Mouse (Mus musculus) brown adipose tissue, adult 24 weeks (tissue): ENCODE data around the gene Slc43a2. TPM values are rescaled to one million over a fixed set of nuclear protein-coding genes. Genes with fewer than 3 reads are reported as not detected.
"Not testable (repeated sequence)": the region's sequence is repeated elsewhere in the genome, so short reads cannot be mapped to it uniquely, and the experiment has no call there.

ENCODE experiments used
- H3K27ac ChIP-seq: fragments of 200-500 bp; replicated peaks from 2 replicates; pipeline ENCODE4 v1.5.1; 2012; ENCODE audit warnings: low read depth, mild to moderate bottlenecking, low read length
- H3K4me1 ChIP-seq: fragments of 200-500 bp; 2 replicates; pipeline ENCODE4 v1.6.1; 2012; ENCODE audit warnings: low read length, mixed read lengths; ENCODE audit not compliant: control insufficient read depth, insufficient read depth, insufficient read length
- H3K4me3 ChIP-seq: fragments of 200-500 bp; 2 replicates; pipeline ENCODE4 v1.5.1; 2012; ENCODE audit warnings: low read depth, mild to moderate bottlenecking, low read length, moderate library complexity; ENCODE audit not compliant: insufficient read depth
- polyA plus RNA-seq: library from polyadenylated mRNA; stranded (reverse); fragments of >200 nt; gene quantifications from 2 replicates; pipeline ENCODE4 v1.2.4, GENCODE M21; 2012; ENCODE audit not compliant: missing spikeins, insufficient read depth, insufficient read length

Slc43a2 gene
- polyA plus RNA-seq, 1 experiment, result 13.4 TPM

DNA sequence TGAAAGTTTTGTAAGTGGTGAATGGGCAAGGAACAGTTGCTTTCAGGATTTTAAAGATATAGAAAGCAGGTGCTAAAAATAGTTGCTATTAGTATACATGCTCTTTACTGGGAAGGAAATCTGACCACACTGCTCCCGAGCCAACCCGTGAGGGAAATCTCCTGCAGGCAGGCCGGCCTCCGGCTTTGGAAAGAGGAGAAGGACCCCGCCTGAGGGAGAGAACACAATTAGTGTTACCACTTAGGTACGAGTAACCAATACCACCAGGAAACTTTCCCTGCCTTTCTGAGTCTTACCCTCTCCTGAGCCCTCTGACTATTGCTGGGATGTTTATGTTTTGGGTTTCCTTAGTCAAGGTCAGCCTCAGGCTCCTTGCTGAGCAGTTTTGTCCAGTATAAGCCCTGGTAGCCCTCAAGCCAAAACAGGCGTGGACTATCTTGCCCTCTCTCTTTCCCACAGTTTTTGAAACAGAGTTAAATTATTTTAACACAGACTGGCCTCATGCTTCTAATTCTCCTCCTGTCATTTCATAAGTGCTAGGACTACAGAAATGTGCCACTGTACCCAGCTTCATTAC lies 21.5 kb downstream of the Slc43a2 start:
- Histone ChIP-seq H3K27ac (no peak overlapping the region; the same call in 1 of the 2 replicates), H3K4me1 (peaks cover 11% of the 10 kb centered on the region), H3K4me3 (no peak overlapping the region)

DNA sequence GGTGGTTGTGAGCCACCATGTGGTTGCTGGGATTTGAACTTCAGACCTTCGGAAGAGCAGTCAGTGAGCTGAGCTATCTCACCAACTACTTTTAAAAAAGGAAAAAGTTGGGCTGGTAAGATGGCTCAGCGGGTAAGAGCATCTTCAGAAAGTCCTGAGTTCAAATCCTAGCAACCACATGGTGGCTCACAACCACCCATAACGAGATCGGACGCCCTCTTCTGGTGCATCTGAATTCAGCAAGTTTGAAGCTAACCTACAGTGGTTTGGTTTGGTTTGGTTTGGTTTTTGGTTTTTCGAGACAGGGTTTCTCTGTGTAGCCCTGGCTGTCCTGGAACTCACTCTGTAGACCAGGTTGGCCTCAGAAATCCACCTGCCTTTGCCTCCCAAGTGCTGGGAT lies 24.5 kb downstream of the Slc43a2 start:
- not testable (repeated sequence) for H3K27ac ChIP-seq

GRCm38 (mm10) chr11:75557142-75557541 lies 25.6 kb downstream of the Slc43a2 start:
- no peak overlapping the region for H3K4me3 ChIP-seq
- no peak overlapping the region for H3K27ac ChIP-seq
- no peaks in the 10 kb centered on the region; the same call in 1 of the 2 replicates for H3K4me1 ChIP-seq

More for the DNA sequence above, 24.5 kb downstream of the Slc43a2 start:
- not testable (repeated sequence) for H3K4me1 ChIP-seq, H3K4me3 ChIP-seq

DNA sequence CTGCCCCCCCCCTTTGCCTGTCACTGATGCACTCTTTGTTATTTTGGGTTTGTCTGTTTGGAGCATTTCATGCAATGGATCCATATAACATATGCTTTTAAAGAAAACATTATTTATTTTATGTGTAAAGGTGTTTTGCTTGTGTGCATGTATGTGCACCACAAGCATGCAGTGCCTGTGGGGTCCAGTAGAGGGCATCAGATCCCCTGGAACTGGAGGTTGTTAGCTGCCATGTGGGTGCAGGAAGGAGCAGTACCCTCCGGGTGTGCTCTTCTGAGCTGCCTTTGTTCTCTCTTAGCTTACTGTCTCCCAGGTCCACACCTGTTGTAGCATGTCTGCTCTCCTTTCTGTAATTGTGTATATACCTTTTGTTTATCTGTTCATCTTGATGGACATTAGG lies 26.6 kb downstream of the Slc43a2 start:
- Histone ChIP-seq H3K4me1 (peaks cover 3% of the 10 kb centered on the region; the same call in 1 of the 2 replicates), H3K4me3 (no peak overlapping the region), H3K27ac (no peak overlapping the region)

- H3K4me1 ChIP-seq, result peaks cover 5% of the 10 kb centered on the region
- no peak overlapping the region for H3K27ac ChIP-seq
- no peak overlapping the region for H3K4me3 ChIP-seq
Measured at GRCm38 (mm10) chr11:75559870-75560504, 28.5 kb downstream of the Slc43a2 start.

DNA sequence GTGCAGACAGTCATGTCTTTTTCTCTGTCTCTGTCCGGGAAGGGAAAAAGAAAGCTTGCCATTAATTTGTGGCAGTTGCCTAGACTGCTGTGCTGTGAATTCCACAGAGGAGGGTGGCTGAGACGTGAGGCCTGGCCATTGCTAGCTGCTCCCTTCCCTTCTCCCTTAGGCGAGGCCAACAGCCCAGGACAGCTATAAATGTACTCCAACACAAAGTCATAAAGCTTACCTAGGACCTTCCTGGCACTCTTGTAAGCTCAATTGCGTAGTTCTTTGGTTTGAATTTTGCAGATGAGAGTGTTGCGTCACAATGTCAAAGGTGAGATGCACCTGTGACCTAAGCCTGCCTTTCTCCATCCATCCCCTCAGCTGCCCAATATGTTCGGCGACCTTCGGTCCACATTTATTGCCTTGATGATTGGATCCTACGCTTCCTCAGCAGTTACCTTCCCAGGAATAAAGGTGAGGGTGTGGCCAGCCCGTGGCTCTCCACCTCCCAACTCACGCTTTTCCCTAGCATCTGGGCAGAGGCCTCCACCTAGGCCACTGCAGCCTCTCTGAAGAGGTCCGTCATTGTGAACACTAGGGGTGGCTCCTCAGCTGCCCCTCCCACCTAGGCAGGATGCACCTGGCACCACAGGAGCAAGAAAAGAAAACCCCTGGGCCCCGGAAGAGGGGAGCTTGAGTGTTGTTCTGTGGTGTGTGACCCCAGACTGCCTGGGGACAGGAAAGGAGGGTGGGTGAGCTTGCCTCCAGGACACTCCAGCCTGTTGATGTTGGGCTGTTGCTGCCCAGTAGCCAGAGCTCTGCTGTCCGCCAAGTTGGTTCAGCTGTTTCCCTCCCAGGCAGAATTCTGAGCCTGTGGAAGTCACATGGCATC lies 29.3 kb downstream of the Slc43a2 start:
- no peak overlapping the region for H3K27ac ChIP-seq
- H3K4me1 ChIP-seq, result peaks cover 6% of the 10 kb centered on the region

DNA sequence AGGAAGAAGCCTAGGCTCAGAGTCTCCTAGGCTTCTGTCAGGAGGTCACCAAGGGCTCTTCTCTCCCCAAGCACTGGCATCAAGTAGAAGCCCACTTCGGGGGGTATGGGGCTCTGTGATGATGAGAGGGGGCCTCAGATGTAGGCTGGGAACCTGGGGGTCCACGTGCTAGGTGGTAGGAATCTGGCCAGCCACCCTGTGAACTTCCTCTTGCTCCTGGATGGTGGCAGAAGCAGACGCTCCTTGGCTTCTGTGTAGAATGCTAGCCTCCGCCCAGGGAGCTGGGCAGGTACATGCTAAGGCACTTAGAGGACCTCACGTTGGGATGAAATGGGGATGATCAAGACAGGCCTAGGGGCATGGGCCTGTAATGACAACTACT lies 29.9 kb downstream of the Slc43a2 start:
- Histone ChIP-seq H3K4me1 (peaks cover 6% of the 10 kb centered on the region), H3K27ac (no peak overlapping the region)

More for the DNA sequence above, 29.3 kb downstream of the Slc43a2 start:
- no peak overlapping the region for H3K4me3 ChIP-seq

DNA sequence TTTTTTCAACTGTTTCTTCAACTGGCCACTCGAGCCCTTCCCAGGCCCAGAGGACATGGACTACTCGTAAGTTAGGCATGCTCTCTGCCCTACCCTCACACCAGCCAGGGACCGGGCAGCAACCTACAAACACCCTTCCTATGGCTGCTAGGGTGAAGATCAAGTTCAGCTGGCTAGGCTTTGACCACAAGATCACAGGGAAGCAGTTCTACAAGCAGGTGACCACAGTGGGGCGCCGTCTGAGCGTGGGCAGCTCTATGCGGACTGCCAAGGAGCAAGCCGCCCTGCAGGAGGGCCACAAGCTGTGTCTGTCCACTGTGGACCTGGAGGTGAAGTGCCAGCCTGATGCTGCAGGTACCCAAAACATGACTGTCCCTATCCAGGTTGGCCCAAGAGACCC lies 31.3 kb downstream of the Slc43a2 start:
- H3K4me1 ChIP-seq, result peaks cover 8% of the 10 kb centered on the region
- no peak overlapping the region for H3K4me3 ChIP-seq
- H3K27ac ChIP-seq, result no peak overlapping the region

More for the DNA sequence above, 29.9 kb downstream of the Slc43a2 start:
- H3K4me3 ChIP-seq, result no peak overlapping the region

DNA sequence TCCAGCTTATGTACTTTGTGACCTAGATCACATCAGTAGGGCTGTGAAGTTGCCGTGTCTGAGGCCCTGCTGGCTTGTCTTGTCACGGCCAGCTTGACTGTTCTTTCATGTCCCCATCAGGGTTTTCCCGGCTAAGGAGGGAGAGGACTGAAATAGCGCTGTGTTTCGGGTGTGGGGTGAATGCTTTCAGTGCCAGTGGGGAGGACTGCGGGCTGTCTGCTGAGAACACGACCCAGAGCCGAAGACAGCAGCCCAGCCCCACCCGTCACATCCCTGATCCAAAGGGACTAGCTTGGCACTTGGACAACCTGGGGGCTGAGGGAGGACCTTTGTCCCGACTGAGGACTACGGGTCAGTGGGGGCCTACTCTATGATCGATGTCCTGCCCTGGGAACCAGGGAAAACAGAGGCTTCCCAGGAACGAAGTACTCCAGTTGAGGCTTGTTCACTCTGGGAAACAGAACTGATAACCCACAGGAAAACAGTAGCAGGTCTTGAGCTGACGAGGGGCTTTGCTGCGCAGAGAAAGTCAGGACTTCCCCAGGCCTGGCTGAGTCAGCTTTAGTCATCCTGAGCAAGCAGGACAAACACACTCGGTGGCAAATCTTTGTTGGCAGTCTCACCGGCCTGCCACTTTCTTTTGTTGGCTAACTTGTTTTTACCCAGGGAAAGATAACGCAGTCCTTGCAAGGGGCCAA lies 32.5 kb downstream of the Slc43a2 start:
- Histone ChIP-seq H3K27ac (peak overlapping the region; percentile 75), H3K4me1 (peaks cover 8% of the 10 kb centered on the region), H3K4me3 (no peak overlapping the region)

DNA sequence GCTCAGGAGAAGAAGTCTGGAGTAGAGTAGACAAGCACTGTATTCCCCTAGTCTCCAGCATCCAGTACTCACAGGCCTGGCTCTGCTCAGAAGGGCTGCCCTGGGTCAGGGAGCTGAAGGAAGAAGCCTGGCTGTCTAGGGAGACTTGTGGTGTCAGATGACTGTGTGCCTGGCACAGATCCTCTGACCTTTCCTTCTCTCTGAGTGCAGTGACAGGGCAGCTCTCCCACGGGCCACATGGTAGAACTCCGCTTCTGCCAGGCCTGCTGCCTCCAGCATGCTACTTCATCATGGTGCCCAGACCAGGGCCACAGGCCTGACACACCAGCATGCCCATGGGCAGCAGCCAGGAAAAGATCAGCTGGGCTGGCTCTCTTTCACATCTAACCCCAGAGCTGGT lies 34.4 kb downstream of the Slc43a2 start:
- Histone ChIP-seq H3K4me1 (peaks cover 12% of the 10 kb centered on the region), H3K4me3 (no peak overlapping the region), H3K27ac (peak overlapping the region; percentile 81)

DNA sequence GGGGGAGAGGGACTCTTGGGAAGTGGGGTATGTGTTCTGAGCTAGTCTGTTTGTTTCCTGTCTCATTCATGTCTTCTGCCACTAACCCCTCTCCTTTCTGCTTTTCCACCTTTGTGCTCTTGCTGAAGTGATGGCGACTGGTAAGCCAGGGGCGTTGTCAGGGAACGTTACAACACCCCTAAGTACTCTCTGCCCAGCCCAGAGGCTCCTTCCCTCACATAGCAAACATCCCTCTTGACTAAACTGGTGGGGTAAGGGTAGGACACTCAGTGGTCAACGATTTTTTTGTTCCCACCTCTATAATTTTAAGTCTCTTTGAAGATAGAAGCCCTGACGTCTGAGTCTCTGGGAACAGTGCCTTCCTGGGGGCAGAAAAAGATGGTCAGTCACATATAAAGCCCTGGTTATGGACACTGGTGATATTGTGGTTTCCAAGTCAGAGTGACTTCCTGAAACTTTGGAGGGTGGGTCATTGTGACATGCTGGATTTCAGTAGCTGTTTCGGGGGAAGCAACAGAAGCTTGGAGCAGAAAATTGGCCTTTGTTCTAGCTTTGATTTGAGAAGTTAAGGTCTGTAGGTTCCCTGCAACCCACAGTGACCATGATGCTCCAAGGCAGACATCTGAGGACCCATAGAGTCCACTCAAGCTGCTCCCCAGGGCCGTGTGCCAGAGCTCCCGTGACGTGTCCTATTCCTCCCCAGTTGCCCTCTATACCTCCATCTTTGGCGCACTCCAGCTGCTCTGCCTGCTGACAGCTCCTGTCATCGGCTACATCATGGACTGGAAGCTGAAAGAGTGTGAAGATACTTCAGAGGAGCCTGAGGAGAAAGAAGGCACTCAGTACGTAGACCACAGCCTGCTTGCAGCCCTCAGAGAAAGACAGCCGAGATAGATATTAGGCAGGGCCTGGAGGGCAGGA lies 35.0 kb downstream of the Slc43a2 start:
- H3K27ac ChIP-seq, result peak overlapping the region; percentile 81
- peaks cover 13% of the 10 kb centered on the region for H3K4me1 ChIP-seq
- H3K4me3 ChIP-seq, result no peak overlapping the region

DNA sequence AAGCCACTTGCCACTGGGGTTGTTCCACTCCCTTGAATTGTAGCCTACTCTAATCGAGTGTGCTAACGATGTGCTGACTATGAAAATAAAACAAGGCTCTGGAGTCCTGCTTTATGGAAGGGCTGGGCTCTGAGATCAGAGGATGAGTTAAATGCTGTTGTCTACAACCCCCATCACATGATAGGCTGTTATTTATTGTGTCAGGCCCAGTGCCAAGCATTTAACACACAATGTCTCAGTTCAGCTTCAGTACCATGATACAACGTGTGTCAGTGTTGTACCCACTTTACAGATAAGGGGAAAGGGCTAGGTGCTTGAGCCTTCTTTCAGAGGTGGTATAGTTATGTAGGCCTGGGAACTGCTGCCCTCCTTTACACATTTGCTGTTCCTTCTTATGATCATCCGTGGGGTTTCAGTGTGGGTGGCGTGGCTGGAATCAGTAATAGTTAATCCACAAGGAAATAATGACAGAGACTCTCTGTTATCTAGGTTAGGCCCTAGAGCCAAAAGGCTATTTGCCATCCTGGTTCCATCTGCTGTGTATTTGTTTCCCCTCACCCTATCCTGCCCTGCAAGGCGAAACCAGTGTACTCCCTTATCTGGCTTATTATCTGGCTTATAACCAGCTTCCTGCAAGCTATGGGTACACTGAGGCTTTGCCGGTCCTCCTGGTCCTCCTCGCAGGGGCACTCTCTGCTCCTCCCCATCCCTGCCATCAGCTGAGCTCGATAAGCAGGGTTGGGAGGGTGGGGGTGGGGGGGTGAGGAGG lies 36.0 kb downstream of the Slc43a2 start:
- peaks cover 19% of the 10 kb centered on the region for H3K4me1 ChIP-seq
- no peak overlapping the region for H3K27ac ChIP-seq

DNA sequence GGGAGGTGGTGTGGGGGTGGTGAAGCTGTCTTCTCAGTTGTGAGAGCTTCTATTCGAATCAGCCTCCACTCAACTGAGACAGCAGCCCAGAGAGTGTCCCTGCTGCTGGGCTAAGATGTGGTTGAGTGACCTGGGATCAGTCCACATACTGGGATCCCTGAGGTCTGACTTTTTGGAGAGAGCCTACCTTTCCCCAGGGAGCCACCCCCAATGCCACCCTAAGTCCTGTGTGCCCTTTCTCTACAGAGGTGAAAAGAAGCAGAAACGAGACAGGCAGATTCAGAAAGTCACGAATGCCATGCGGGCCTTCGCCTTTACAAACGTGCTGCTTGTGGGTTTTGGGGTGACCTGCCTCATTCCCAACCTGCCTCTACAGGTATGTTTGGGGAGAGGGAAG lies 36.6 kb downstream of the Slc43a2 start:
- H3K4me1 ChIP-seq, result peaks cover 18% of the 10 kb centered on the region
- no peak overlapping the region for H3K27ac ChIP-seq
- H3K4me3 ChIP-seq, result no peak overlapping the region

More for the DNA sequence above, 36.0 kb downstream of the Slc43a2 start:
- H3K4me3 ChIP-seq, result no peak overlapping the region
